Mouse (Mus musculus): ENCODE data around the gene B4galnt3. TPM values are rescaled to one million over a fixed set of nuclear protein-coding genes. Genes with fewer than 3 reads are reported as not detected.

The B4galnt3 gene
- polyA plus RNA-seq (2016; fragmentation: Nextera tagmentation; extraction: Ambion mirVana) = 0.66 and 1.2 TPM in 2 replicates

DNA sequence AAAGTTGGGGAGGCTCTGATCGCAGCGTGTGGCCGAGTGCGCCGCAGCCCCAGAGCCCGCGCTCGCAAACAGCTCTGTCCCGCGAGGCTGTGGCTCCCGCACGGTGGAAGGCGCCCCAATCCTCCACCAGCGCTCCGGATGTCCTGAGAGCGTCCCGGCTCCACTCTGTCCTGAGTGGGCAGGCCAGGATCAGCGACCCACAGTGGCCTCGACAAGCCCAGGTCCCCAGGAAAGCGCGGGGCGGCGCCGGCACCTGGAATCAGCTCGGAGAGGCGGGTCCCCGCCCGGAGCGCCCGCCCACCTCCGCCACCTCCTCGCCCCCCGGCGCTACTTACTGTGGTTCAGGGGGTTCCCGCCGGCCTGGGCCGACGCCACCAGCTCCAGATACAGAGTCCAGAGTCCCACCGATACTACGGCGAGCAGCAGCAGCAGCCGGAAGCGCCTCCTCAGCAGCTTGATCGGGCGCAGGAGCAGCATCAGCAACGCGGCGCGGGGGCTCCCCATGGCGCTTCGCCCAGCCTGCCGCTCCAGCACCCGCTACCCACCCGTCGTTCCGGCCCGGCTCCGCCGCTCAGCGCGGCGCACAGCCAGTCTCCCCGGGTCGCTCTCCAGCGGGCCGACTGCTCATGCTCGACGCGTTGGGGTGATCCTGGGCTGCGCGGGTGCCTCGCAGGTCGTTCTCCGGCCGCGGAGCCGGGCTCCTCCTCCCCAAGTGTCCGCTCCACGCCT, at the start of gene B4galnt3, which contains the start of gene D330020A13Rik:
Gene B4galnt3, minus strand, starts transcription at position 504 of the 729 bp plus-strand sequence.
Gene D330020A13Rik, plus strand, starts transcription at position 309 of the 729 bp plus-strand sequence.
- Histone ChIP-seq H3K4me3 (peak within 1 kb of the TSS; percentile 74), H3K36me3 (no peaks in the 10 kb centered on the region), H3K4me1 (peaks cover 7% of the 10 kb centered on the region), H3K9me3 (replicated peaks) (no peaks in the 10 kb centered on the region), H3K9ac (peak within 1 kb of the TSS; percentile 69), H3K27ac (no peak within 1 kb of the TSS), H3K4me2 (replicated peaks) (peak within 1 kb of the TSS; percentile 99), H3K27me3 (peaks cover 39% of the 10 kb centered on the region)
- WGBS = under 1% methylated on average over 70 of the region's 79 CpGs
- peak; percentile 79 for ATAC-seq (ENCODE audit: low FRiP score)

DNA sequence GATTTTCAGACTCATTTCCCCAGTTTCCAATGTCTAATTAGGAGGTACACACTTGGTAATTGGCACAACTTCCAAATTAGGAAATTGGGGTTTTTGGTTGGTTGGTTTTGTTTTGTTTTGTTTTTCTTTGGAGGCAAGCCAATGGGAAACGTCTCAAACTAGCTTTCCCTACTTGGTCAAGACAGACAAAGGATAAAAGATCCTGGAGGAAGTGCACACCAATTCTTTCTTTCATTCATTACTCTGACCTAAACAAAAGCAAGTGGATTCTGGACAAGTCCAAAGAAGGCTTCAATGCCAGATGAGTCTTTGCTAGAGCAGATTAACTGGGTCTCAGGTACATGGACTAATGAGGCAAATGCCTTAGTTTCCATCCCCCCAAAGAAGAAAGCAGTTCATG, 49.6 kb upstream of the B4galnt3 start:
- peaks cover 57% of the 10 kb centered on the region for H3K36me3 ChIP-seq
- H3K4me1 ChIP-seq = no peaks in the 10 kb centered on the region
- no peak for ATAC-seq (ENCODE audit: low FRiP score)
- H3K9ac ChIP-seq = no peak overlapping the region
- WGBS = 76% methylated on average over 1 of the region's 1 CpGs
- no peak overlapping the region for H3K27ac ChIP-seq
- H3K4me3 ChIP-seq = no peak overlapping the region
- H3K9me3 ChIP-seq (replicated peaks) = no peaks in the 10 kb centered on the region
- H3K27me3 ChIP-seq = no peaks in the 10 kb centered on the region
- H3K4me2 ChIP-seq (replicated peaks) = no peak overlapping the region

DNA sequence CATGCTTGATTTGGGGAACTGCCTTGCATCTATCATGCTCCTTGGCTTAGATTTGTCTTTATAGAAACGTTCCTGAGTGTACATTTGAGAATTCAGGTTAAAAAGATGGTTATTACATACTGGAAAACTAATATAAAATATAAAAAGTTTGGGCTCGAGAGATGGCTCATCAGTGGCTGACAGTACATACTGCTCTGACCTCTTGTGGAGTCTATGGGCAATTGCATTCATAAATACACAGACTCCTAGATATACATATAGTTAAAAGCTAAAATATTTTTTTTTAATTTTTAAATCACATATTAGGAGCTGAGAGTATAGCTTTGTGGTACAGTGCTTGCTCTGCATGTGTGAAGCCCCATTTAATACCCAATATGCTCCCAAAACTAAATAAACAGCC, 38.0 kb upstream of the B4galnt3 start:
- no peaks in the 10 kb centered on the region for H3K9me3 ChIP-seq (replicated peaks)
- H3K4me2 ChIP-seq (replicated peaks) = no peak overlapping the region
- no peak for ATAC-seq (ENCODE audit: low FRiP score)
- no peaks in the 10 kb centered on the region for H3K4me1 ChIP-seq
- 82% methylated on average over 2 of the region's 2 CpGs for WGBS
- no peak overlapping the region for H3K27ac ChIP-seq
- no peaks in the 10 kb centered on the region for H3K27me3 ChIP-seq
- peaks cover 69% of the 10 kb centered on the region for H3K36me3 ChIP-seq
- H3K4me3 ChIP-seq = no peak overlapping the region
- H3K9ac ChIP-seq = no peak overlapping the region

DNA sequence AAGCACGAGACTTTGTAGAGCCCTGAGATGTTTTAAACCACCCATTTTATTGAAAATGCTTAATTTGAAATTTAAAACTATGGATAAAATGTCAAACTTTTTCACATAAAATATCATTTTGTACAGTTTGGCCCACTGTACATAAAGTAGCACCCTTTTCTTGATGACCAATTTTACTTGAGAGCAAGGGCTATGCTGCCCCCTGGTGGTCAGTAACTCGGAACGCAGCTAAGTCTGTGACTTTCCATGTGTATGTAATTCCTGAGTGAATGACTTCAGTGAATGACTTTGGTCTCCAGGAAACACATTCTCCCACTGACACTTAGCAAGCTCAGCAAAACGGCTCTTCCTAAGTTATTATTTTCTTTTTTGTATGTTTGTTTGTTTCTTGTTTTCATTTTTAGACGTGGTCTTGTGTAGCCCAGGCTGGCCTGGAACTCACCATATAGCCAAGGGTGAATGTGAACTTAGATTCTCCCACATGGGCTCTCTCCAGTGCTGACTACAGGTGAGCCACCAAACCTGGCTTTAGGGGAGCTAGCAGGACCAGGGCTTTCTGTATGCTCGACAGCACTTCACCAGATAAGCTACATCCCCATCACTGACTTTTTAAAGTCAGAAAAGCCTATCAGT, 30.1 kb upstream of the B4galnt3 start:
- H3K27me3 ChIP-seq = no peaks in the 10 kb centered on the region
- H3K9me3 ChIP-seq (replicated peaks) = no peaks in the 10 kb centered on the region
- no peak overlapping the region for H3K9ac ChIP-seq
- no peaks in the 10 kb centered on the region for H3K4me1 ChIP-seq
- H3K4me3 ChIP-seq = no peak overlapping the region
- no peak for ATAC-seq (ENCODE audit: low FRiP score)
- WGBS = 30% methylated on average over 6 of the region's 6 CpGs
- H3K27ac ChIP-seq = no peak overlapping the region
- no peak overlapping the region for H3K4me2 ChIP-seq (replicated peaks)
- H3K36me3 ChIP-seq = peaks cover 13% of the 10 kb centered on the region

DNA sequence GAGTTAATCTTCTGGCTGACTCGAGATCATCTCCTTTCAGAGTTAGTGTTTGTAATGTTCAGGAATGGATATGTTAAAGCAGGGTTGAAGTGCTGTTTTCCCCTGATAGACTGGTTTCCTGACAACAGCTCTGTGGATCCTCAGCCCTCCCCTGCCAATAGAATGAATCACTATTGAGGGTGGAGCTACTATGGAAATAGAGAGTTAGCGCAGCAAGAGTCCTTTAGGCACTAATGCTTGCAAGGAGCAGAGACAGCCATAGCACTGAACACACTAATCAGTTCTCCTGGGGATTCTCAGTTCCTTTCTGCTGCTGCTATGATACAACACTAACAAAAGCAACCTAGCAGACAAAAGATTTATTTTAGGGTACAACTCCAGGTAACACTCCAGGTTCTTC, 26.0 kb upstream of the B4galnt3 start:
- WGBS = 72% methylated on average over 2 of the region's 2 CpGs
- Histone ChIP-seq H3K4me3 (no peak overlapping the region), H3K27ac (no peak overlapping the region), H3K9me3 (replicated peaks) (no peaks in the 10 kb centered on the region), H3K27me3 (no peaks in the 10 kb centered on the region), H3K36me3 (no peaks in the 10 kb centered on the region), H3K4me2 (replicated peaks) (no peak overlapping the region), H3K4me1 (no peaks in the 10 kb centered on the region), H3K9ac (no peak overlapping the region)
- no peak for ATAC-seq (ENCODE audit: low FRiP score)

DNA sequence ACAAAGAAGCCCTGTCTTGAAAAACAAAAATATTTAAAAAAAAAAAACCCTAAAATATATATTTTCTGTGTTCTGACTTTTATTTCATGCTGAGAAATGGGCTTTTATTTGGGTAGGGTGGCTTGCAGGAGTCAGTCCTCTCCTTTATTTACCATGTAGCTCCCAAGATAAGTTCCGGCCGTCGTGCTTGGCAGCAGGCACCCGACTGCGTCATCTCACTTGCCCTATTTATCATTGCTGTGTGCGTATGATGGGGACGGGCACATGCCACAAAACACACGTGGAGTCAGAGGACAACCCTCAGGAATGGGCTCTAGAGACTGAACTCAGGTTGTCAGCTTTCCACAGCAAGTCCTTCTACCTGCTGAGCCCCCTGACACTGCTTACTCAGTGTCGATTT, 24.8 kb upstream of the B4galnt3 start:
- H3K36me3 ChIP-seq = no peaks in the 10 kb centered on the region
- no peak overlapping the region for H3K27ac ChIP-seq
- no peaks in the 10 kb centered on the region for H3K9me3 ChIP-seq (replicated peaks)
- WGBS = 91% methylated on average over 9 of the region's 9 CpGs
- H3K4me3 ChIP-seq = no peak overlapping the region
- no peak for ATAC-seq (ENCODE audit: low FRiP score)
- H3K27me3 ChIP-seq = no peaks in the 10 kb centered on the region
- no peak overlapping the region for H3K9ac ChIP-seq
- no peaks in the 10 kb centered on the region for H3K4me1 ChIP-seq
- H3K4me2 ChIP-seq (replicated peaks) = no peak overlapping the region

DNA sequence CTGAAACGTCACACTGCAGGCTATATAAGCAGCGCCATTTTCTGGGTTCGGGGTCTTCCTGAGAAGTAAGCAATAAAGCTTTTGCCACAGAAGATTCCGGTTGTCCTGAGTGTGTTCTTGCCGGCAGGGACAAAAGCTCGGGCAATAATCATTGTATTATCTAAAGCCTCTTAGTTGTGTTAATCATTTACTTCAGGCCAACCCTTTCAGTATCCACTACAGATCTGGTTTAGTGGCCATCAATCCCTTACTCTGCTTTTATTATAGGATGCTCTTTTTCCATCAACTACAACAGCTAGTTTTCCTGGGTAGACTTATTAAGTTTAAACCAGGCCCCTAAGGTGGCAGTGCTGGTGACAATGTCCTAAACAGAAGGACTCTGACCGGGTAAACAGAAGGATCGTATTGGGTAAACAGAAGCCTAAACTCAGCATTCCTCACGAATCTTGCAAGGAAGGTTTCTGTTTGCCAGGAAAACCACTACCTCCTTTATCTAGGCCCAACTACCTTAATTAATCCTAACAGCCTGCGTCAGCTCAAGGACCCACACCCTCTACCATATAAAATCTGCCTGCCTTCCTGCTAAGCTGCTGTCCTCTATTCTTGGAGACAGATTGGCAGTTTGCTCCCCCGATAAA, 24.1 kb upstream of the B4galnt3 start:
- WGBS = 79% methylated on average over 11 of the region's 11 CpGs
- Histone ChIP-seq H3K4me2 (replicated peaks) (no peak overlapping the region), H3K27ac (no peak overlapping the region), H3K9me3 (replicated peaks) (no peaks in the 10 kb centered on the region), H3K4me3 (no peak overlapping the region), H3K36me3 (no peaks in the 10 kb centered on the region), H3K4me1 (no peaks in the 10 kb centered on the region), H3K27me3 (no peaks in the 10 kb centered on the region), H3K9ac (no peak overlapping the region)
- ATAC-seq (ENCODE audit: low FRiP score) = no peak

DNA sequence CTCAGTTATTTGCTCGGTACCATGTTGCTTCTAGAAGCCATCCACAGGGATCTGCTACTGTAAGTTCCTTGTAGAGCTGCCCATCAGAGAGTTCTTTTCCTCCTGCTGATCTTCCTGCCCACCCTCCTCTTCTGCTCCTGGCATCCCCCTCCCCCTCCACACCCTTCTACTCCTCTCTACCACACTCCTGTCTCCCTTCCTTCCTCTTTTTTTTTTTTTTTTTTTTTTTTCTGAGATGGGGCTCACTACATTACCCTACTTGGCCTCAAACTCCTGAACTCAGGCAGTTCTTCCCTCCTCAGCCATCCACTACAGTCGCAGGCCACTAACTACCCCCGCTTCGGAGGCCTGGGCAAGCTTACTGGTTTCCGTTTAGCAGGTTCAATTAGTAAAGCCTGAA, 18.1 kb upstream of the B4galnt3 start:
- Histone ChIP-seq H3K27me3 (no peaks in the 10 kb centered on the region), H3K27ac (no peak overlapping the region), H3K9me3 (replicated peaks) (no peaks in the 10 kb centered on the region), H3K9ac (no peak overlapping the region), H3K4me1 (no peaks in the 10 kb centered on the region), H3K36me3 (no peaks in the 10 kb centered on the region), H3K4me3 (no peak overlapping the region), H3K4me2 (replicated peaks) (no peak overlapping the region)
- WGBS = 84% methylated on average over 5 of the region's 5 CpGs
- no peak for ATAC-seq (ENCODE audit: low FRiP score)

DNA sequence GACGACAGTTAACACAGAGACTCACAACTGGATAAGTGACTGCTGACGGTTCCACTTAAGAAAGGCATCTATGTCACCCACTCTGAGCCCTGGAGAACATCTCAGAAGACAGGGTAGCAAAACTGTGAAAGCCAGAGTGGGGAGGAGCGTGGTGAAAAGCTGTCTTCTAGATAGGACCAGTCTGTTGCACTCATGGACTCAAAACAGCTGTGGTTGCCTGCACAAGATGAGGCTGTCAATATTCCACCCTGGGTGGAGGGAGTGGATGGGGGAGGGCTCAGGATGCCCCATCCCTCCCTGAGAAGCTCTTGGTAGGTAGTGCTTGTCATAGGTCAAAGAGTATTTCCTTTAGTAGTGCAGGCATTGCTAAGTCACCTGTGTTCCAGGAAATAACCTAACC, 15.4 kb upstream of the B4galnt3 start:
- no peak overlapping the region for H3K9ac ChIP-seq
- H3K9me3 ChIP-seq (replicated peaks) = no peaks in the 10 kb centered on the region
- 65% methylated on average over 3 of the region's 3 CpGs for WGBS
- no peak overlapping the region for H3K27ac ChIP-seq
- H3K27me3 ChIP-seq = no peaks in the 10 kb centered on the region
- no peaks in the 10 kb centered on the region for H3K36me3 ChIP-seq
- no peak for ATAC-seq (ENCODE audit: low FRiP score)
- H3K4me1 ChIP-seq = no peaks in the 10 kb centered on the region
- no peak overlapping the region for H3K4me2 ChIP-seq (replicated peaks)
- H3K4me3 ChIP-seq = no peak overlapping the region

DNA sequence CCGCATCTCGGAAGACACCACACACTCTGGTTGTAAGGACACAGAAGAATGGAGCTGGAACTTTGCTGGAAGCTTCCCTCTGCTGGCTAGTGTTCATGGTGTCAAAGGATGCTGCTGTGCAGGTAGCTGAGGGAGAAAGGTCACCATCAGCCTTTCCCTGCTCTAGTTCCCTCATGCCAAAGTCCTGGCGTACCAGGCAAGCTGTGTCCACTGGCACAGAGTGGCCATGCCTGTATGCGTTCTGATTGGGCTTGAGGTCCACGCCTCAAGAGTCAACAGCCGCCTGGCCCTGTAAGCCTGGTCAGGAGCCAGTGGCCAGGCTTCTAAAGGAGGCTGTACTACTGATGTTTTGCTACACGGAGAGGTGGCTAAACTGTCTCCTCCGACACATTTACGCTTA, 15.0 kb upstream of the B4galnt3 start:
- Histone ChIP-seq H3K4me3 (no peak overlapping the region), H3K9me3 (replicated peaks) (no peaks in the 10 kb centered on the region), H3K9ac (no peak overlapping the region), H3K27me3 (no peaks in the 10 kb centered on the region), H3K4me1 (no peaks in the 10 kb centered on the region), H3K4me2 (replicated peaks) (no peak overlapping the region), H3K36me3 (no peaks in the 10 kb centered on the region), H3K27ac (no peak overlapping the region)
- WGBS = 72% methylated on average over 9 of the region's 9 CpGs
- ATAC-seq (ENCODE audit: low FRiP score) = no peak

DNA sequence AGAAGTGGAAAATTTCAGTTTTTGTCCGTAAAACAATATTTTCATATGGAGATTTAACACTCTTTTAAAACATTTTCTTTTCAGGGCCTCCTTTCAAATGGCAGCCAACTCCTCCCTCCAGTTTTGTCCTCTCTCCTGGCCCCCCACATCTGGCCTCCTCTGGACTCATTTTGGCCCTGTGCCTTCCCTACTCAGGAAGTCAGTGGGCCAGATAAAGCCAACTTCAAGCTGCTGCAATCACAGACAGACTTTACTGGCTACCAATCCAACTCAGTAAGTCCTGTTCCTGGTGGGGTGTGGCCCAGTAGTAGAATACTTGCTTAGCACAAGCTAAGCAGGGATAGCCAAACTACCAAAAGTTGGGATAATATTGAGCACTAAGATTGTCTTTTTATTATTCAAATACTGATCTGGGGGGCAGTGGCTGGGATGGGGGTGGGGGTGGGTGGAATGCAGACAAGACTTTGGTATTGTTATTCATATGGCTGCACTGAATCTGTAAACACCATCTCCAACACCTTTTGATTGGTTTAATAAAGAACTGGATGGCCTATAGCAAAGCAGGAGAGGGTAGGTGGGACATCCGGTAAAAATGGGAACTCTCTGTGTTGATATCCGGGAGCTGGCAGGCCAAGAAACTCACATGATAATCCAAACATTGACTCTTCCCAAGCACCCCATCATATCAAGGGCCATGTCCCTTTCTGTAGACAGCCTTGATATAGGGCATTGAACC, 12.7 kb upstream of the B4galnt3 start:
- Histone ChIP-seq H3K4me3 (no peak overlapping the region), H3K4me2 (replicated peaks) (no peak overlapping the region), H3K4me1 (no peaks in the 10 kb centered on the region), H3K9me3 (replicated peaks) (no peaks in the 10 kb centered on the region), H3K36me3 (no peaks in the 10 kb centered on the region), H3K27ac (no peak overlapping the region), H3K27me3 (no peaks in the 10 kb centered on the region; the same call in 1 of the 2 replicates), H3K9ac (no peak overlapping the region)
- no peak for ATAC-seq (ENCODE audit: low FRiP score)
- 80% methylated on average over 3 of the region's 3 CpGs for WGBS

DNA sequence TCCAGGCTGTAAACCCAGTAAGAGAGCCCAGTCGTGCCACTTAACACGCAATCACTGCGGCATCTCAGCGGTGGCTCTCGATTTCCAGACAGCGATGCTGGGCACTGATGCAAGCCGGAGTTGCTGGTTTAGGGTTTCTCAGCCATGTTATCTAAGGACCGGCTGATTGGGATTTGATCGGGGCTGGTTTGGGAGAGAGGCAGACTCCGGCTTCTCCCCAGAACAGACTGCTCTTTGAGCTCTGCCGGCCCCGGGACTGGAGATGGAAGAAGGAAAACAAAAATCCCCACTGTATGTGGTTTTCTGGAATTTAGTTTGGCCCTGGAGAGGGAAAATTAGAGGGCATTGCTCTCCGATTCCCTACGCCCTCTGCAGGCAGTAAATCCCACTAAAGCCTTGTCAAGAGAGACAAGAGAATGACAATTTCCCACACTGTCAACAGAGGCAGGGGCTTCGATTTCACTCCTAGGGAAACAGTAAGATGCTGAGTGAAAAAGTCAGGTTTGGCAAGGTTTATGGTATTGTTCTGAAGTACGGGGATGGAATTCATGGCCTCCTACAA, 8.5 kb upstream of the B4galnt3 start:
- Histone ChIP-seq H3K27me3 (no peaks in the 10 kb centered on the region; the same call in 1 of the 2 replicates), H3K9ac (no peak overlapping the region), H3K36me3 (no peaks in the 10 kb centered on the region), H3K4me3 (no peak overlapping the region), H3K4me2 (replicated peaks) (peak overlapping the region; percentile 33), H3K4me1 (no peaks in the 10 kb centered on the region), H3K9me3 (replicated peaks) (no peaks in the 10 kb centered on the region), H3K27ac (0 out of 2 replicates have a peak overlapping the region, but pooled peaks have one; percentile 6)
- 31% methylated on average over 16 of the region's 16 CpGs for WGBS
- no peak for ATAC-seq (ENCODE audit: low FRiP score)

All from hindbrain, embryonic 12.5 days (tissue).